Mouse (Mus musculus): ENCODE data around the gene Mcm10.

DNA sequence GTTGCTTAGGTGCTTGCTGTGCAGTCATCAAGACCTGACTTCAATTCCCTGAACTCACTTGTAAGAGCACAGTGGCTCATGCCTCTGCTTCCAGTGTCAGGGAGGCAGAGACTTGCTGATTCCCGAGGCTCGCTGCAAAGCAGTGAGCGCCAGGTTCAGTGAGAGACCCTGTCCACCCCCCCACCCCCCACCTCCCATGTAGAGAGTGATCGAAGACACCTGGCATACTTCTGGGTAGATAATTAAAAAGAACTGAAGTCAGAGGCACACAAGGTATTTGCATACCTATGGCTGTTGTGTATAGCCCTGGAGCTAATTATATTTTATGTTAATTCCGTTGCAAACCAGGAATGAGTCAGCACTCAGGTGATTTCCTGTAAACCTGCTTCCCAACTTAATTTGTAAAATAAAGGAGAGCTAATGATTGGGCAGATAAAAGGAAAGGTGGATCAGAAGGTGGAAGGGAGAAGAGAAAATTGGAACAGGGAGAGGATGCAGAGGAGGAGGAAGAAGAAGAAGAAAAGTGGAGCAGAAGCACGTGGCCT, 58.3 kb downstream of the Mcm10 start:
- TF ChIP-seq CTCF (IDR thresholded peaks at IDR 0.05; ENCODE audit: low read depth) (no peak), EP300 (IDR thresholded peaks at IDR 0.05; ENCODE audit: low read depth) (no peak)
